Mouse (Mus musculus) layer of hippocampus, adult 9-11 months (tissue): ENCODE measurements around the gene Csf2rb.

Source experiments
- DNase-seq: peaks from one replicate; pipeline ENCODE4 v3.0.0; 2022

Gene Csf2rb

DNA sequence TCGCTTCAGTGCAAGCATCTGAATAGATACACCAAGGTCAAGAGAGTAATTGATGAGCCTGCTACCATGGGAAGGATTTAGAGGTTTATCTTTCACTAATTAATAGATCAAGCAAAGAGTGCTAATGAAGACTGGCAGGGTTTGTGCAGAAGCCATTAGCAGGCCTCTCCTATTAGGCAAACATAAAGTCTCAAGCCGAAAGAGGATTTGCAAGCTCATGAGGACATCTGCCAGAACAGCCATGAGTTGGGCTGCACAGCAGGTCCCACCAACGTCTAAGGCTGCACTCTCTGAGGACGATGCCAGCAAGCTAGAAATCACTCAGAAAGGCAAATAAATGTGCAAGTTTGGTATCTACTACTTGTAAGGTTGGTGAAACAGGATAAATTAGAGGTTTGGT is 55.2 kb downstream of the Csf2rb start:
- peak; percentile 82 for DNase-seq

- DNase-seq = no peak
These were observed 56.6 kb downstream of the Csf2rb start for GRCm38 (mm10) chr15:78382115-78382514.

GRCm38 (mm10) chr15:78383450-78384219 is 58.1 kb downstream of the Csf2rb start:
- peak; percentile 89 for DNase-seq

DNA sequence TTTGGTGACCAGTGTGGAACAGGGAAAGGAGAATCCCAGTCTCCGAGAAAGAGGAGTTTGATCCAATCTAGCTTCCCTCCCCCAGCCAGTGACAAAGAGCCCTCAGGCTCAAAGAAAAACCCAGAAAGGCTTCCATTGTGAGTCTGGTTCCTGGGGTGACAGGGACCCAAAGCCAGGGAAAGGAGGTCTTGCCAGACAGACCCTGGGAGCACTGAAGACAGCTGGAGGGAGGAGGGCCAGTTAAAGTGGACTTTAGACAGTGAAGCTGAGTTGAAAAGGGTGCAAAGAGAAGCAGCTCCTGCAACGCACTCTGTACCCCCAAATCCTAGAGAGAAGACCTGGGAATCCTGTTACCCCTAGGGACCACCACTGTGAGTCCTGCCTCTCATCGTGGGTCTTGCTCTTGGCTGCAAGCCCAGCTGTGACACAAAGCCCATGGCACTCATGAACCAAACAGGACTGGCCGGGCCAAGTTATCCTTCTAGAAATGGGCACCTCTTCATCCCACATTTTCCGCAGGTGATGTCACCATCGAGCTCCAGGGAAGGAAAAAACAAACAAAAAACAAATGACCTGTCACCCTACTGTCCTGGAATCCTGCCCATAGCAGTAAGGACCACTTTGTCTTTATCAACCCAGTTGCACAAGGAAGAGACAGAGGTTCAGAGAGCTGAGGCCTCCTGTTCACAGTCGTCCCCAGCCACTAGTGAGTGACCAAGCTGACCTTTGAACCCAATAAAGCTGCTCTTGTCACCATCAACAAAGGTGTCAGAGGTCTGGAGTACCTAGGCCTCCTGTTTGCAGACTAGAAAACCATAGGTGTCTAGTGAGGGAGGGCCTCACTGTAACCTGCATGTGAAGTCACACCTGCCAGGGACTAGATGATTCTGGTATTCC is 58.9 kb downstream of the Csf2rb start:
- peak; percentile 73 for DNase-seq

DNA sequence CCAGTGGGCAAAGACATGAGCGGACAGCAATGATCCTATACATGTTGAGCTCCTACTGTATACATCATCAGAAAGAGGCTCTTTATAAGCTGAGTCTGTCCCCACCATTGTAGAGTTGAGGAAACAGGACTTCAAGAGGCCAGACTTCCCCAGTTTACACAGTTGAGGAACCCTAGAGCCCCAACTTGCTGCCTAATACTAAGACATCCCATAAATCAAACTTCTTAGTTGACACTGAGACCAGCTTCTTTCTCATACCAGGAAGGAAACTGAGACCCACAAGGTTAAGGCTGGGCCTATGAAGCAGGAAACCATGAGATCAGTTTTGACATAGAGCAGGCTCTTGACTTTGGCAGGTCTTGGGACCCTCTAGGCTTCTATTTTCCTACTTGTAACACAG is 60.0 kb downstream of the Csf2rb start:
- no peak for DNase-seq

GRCm38 (mm10) chr15:78390855-78391254 is 65.3 kb downstream of the Csf2rb start:
- DNase-seq = no peak

GRCm38 (mm10) chr15:78395478-78395962 is 70.0 kb downstream of the Csf2rb start, which contains the start of gene Tex33:
Gene Tex33 (minus strand): TSS chr15:78395912.
- DNase-seq = no peak

GRCm38 (mm10) chr15:78401345-78401744 is 75.8 kb downstream of the Csf2rb start:
- DNase-seq = no peak

- peak; percentile 66 for DNase-seq
These were observed 76.4 kb downstream of the Csf2rb start for GRCm38 (mm10) chr15:78401921-78402320.

- no peak for DNase-seq
These were observed 76.9 kb downstream of the Csf2rb start for GRCm38 (mm10) chr15:78402423-78402822.

- DNase-seq = no peak
These were observed 77.8 kb downstream of the Csf2rb start for GRCm38 (mm10) chr15:78403301-78403741.
